Mouse (Mus musculus): ENCODE measurements around the gene Lamtor4.

Gene Lamtor4

DNA sequence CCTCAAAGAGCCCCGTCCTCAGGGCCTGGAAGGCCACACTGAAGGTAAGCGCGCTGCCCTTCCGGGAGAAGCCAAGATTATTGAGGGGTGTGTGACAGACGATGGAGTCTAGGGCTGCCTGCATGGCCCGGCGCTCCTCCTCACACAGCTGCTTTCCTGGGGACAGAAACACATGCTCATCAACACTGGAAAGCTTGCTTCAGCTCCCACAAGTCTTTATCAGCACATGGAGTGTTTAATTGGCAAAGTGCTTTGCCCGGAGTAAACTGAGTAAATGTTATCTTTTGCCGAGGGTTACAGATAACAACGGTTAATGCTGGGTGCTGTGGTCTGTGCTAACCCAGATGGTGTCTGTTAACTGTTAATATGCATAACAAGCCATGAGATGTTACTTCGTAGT, 5.6 kb downstream of the Lamtor4 start:
- DNase-seq (ENCODE audit: low read depth), result no peak

- no peak for DNase-seq (ENCODE audit: low read depth)
Measured at GRCm38 (mm10) chr5:138262001-138262400, 6.7 kb downstream of the Lamtor4 start.

- DNase-seq (ENCODE audit: low read depth), result no peak
Measured at GRCm38 (mm10) chr5:138262582-138263240, 7.4 kb downstream of the Lamtor4 start.

DNA sequence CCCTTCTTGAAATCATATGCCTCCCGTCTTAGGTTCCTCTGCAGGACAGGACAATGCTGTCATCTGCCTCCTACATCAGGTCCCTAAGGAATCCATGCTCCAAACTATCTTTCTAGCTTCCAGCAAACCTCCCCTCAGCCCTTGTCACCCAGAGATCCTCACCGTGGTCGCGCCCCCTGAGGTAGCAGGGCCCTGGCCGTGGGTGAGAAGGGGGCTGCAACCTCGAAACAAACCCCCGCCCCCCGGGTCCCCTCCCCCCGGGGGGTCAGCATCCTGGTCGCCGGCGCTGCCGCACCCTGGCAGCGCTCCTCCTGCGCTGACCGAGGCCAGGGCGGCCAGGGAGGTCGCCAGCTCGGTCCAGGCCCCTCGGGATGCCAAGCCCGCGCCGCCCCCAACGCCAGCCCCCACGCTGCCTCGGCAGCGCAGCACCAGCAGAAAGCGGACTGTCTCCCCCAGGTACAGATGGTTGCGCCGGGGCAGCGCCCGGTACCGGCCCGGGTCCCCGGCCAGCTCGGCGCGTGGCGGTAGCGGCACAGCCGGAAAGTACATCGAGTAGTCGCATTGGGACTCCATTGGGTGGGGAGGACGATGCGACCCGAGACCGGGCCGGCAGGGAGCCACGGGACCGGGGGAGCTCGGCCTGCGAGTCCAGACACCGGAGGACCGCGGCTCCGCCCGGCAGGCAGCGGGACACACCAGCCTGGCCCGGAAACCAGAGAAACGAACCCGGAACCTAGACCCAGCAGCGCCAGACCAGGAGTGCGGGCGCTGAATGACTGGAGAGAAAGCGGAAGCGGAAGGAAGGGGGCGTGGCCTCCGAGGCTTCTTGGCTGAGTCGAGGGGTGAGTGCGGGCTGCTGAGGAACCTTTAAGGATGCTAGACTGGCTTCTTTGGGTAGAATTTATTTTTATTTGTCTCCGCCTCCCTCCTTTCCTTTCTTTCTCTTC, 8.3 kb downstream of the Lamtor4 start, which contains the start of gene BC037034:
Gene BC037034 (minus strand): TSS at position 774 of the 947 bp plus-strand sequence.
- peak; percentile 93 for DNase-seq (ENCODE audit: low read depth)

DNA sequence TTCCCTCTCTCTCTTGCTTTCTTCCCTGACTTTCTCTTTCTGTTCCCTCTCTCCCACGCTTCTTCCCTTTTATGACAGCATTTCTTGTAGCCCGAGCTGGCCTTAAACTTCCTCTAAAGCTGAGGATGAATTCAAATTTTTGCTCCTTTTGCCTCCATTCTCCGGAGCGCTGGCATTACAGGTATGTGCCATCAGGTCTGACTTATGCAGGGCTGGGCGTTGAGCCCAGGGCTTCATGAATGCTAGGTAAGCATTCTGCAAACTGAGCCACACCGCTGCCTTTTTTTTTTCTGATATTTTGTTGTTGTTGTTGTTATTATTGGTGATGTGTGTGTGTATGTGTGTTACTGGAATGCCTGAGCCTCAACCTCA, 8.9 kb downstream of the Lamtor4 start:
- DNase-seq (ENCODE audit: low read depth), result no peak

- no peak for DNase-seq (ENCODE audit: low read depth)
Measured at GRCm38 (mm10) chr5:138265712-138266111, 10.4 kb downstream of the Lamtor4 start.

- DNase-seq (ENCODE audit: low read depth), result no peak
Measured at GRCm38 (mm10) chr5:138267114-138267513, 11.8 kb downstream of the Lamtor4 start.

DNA sequence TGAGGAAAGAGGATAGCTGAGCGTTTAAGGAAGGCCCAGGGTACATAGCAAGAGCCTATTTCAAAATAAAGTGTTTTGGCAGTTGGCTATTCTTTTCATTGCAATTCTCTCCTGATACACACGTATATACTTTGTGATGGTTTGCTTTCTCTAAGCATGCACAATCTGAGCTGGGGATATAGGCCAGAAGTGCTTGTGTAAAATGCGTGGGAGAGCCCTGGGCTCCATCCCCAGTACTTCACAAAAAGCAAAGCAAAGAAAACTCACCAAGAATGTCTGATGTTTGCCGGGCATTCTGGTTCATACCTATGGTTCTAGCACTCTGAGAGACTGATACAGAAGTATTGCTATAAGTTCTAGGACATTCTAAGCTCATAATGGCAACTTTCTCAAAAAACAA, 13.7 kb downstream of the Lamtor4 start:
- no peak for DNase-seq (ENCODE audit: low read depth)

GRCm38 (mm10) chr5:138271232-138271631, 15.9 kb downstream of the Lamtor4 start:
- no peak for DNase-seq (ENCODE audit: low read depth)

- no peak for DNase-seq (ENCODE audit: low read depth)
Measured at GRCm38 (mm10) chr5:138272409-138272923, 17.2 kb downstream of the Lamtor4 start, which contains the start of gene Gal3st4. Gal3st4 (minus strand) TSS chr5:138272840.

GRCm38 (mm10) chr5:138274186-138274585, 18.9 kb downstream of the Lamtor4 start:
- DNase-seq (ENCODE audit: low read depth), result no peak

- no peak for DNase-seq (ENCODE audit: low read depth)
Measured at GRCm38 (mm10) chr5:138275216-138276050, 20.2 kb downstream of the Lamtor4 start.

- DNase-seq (ENCODE audit: low read depth), result no peak
Measured at GRCm38 (mm10) chr5:138277994-138278393, 22.7 kb downstream of the Lamtor4 start.

GRCm38 (mm10) chr5:138279585-138280424, 24.5 kb downstream of the Lamtor4 start, which contains the start of the genes Gm43720, Gpc2 and Stag3:
Gm43720 (minus strand) TSS chr5:138279958.
Gpc2 (minus strand) TSS chr5:138280005.
Stag3 (plus strand) TSS chr5:138280240.
- DNase-seq (ENCODE audit: low read depth), result peak; percentile 90

DNA sequence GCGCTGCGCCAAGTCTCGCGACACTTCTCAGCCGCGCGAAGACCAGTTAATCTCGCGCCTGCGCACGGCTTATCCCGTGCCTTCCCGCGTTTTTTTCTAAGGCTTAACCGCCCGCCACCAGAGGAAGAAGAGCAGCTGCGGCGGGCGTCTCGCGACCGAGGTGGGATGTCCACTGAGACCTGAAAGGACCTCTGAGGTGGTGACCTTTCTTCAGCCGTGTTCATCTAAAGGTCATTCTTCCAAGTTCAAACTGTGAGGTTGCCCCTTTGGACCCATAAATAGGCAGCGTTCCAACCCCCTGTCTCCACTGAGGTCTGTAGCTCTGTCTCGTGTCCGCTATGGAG, 25.1 kb downstream of the Lamtor4 start:
- DNase-seq (ENCODE audit: low read depth), result no peak

DNA sequence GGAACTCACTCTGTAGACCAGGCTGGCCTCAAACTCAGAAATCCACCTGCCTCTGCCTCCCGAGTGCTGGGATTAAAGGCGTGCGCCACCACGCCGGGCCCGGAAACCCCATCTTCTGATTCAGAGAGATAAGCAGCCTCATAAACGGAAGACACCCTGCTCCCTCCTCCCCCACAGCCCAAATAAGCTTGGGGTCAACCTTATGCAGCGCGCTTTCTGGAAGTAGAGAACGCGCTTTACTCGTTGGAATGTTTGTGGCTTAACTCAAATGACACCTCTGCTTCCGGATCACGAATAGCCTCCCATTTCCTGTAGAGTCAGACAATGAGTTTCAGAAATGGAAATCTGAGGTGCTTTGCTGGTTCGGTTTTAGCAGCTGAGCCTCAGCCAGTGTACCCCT, 25.5 kb downstream of the Lamtor4 start:
- no peak for DNase-seq (ENCODE audit: low read depth)

- no peak for DNase-seq (ENCODE audit: low read depth)
Measured at GRCm38 (mm10) chr5:138281798-138282197, 26.5 kb downstream of the Lamtor4 start.

GRCm38 (mm10) chr5:138283540-138283939, 28.3 kb downstream of the Lamtor4 start:
- no peak for DNase-seq (ENCODE audit: low read depth)

- no peak for DNase-seq (ENCODE audit: low read depth)
Measured at GRCm38 (mm10) chr5:138287861-138288260, 32.6 kb downstream of the Lamtor4 start.

- DNase-seq (ENCODE audit: low read depth), result no peak
Measured at GRCm38 (mm10) chr5:138291638-138292037, 36.4 kb downstream of the Lamtor4 start.

DNA sequence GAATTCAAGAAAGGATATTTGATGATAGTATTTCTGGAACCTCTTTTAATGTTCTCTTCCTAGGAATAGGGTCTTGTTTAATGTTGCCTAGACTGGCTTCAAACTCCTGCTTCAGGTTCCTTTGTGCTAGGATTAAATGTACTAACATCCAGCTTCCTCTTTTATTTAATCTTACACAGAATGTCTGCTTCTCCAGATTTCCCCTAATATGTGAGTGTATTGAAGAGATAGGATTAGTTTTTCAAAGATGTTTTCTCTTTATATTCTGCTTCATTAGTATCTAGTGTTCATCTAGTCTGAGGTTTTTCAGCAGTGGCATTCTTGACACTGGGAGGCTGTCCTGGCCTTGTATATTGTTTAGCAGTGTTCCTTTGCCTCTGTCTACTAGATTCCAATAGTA, 38.9 kb downstream of the Lamtor4 start:
- DNase-seq (ENCODE audit: low read depth), result no peak
